Mouse (Mus musculus) cortical plate, adult 2 months (tissue): ENCODE data around the gene Slc27a1. TPM values are rescaled to one million over a fixed set of nuclear protein-coding genes. Genes with fewer than 3 reads are reported as not detected.
A peak's percentile ranks its signal among the peaks of the same experiment; 100 is the strongest.

Experiments
- H3K27ac ChIP-seq: fragments of 200-500 bp; 2 replicates; pipeline ENCODE4 v1.5.1; 2012; ENCODE audit warnings: low read length, control low read depth, inconsistent platforms; ENCODE audit not compliant: insufficient read depth
- H3K4me1 ChIP-seq: fragments of 200-500 bp; 2 replicates; pipeline ENCODE4 v1.6.1; 2011; ENCODE audit warnings: low read length; ENCODE audit not compliant: control insufficient read depth, insufficient read depth
- H3K4me3 ChIP-seq: fragments of 200-500 bp; 2 replicates; pipeline ENCODE4 v1.5.1; 2011; ENCODE audit warnings: mild to moderate bottlenecking, low read length, control low read depth; ENCODE audit not compliant: insufficient read depth
- CTCF ChIP-seq: fragments of 200-500 bp; IDR thresholded peaks from 2 replicates; pipeline ENCODE4 v1.5.1; 2011; ENCODE audit warnings: mild to moderate bottlenecking, control low read depth, low read length; ENCODE audit not compliant: insufficient read depth; ENCODE audit errors: extremely low read depth
- POLR2A ChIP-seq: fragments of 200-500 bp; IDR thresholded peaks from 2 replicates; pipeline ENCODE4 v1.6.1; 2011; ENCODE audit warnings: mild to moderate bottlenecking, low read length, control low read depth; ENCODE audit not compliant: insufficient read depth; ENCODE audit errors: extremely low read depth
- polyA plus RNA-seq: library from polyadenylated mRNA; depleted of rRNA; stranded (reverse); fragments of >200 nt; gene quantifications from 2 replicates; pipeline ENCODE4 v1.2.3, GENCODE M21; 2012; rRNA removed

Slc27a1 gene
- polyA plus RNA-seq, 1 experiment, result 146 TPM

DNA sequence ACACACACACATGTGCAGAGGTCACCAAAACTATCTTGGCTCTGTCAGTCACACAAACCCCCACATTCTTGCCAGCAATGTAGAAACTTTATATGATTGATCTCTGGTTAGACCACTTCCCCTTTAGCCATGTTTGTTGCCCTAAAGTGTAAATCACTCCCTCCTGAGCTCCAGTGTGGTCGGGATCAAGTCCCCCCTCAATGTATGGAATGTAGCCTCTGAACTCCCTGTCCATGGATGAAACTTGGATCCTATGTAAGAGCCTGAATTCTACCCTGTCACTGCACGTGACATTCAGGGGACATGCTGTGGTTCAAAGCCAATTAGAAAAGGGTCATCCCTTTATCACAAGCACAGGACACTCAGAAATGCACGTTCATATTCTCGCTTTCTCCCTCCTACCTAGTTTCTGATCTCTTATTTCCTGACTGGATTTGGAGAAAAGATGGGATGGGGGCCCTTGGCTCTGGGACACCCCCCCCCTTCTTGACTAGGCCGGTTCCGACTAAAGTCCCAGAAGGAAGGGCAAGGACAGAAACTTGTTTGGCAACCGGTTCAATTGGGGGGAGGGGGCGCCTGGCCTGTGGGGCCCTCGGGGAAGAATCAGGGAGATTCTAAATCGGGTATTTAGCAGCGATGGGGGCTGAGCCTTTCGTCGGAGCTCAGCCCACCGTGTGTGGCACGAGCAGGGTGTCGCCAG is 59.9 kb downstream of the Slc27a1 start:
- TF ChIP-seq CTCF (no peak), POLR2A (no peak)
- Histone ChIP-seq H3K4me3 (peak overlapping the region; percentile 15), H3K27ac (no peak overlapping the region), H3K4me1 (no peaks in the 10 kb centered on the region)

DNA sequence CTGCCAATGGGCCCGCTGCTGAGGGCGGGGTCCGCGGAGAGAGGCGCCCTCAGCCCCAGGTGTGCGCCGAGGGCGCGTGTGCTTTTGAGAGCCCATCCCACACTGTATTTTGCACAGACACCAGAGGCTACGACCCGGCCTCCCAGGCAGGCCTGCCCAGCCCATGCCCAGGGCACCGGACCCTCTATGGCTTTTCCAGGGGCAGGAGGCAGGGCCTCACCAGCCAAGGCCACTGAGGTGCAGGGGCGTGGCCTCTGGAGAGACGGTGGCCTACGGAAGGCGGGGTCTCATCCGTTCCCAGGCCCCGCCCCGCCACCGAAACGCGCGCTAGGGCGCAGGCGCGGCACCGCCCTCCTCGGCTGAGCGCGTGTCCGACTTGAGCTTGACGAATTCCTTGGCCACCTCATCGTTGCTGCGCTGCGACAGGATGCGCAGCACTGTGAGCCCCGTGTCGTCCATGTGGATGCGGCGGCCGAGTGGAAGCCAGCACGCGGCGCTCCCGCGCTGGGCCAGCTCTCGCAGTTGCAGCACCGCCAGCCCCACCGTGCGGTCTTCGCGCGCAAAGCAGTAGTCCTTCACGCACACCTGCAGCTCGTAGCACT is 60.5 kb downstream of the Slc27a1 start:
- Histone ChIP-seq H3K4me3 (peak overlapping the region; percentile 15), H3K27ac (0 out of 2 replicates have a peak overlapping the region, but pooled peaks have one; percentile 11), H3K4me1 (no peaks in the 10 kb centered on the region)
- TF ChIP-seq CTCF (no peak; the same call in 1 of the 2 replicates), POLR2A (no peak)

DNA sequence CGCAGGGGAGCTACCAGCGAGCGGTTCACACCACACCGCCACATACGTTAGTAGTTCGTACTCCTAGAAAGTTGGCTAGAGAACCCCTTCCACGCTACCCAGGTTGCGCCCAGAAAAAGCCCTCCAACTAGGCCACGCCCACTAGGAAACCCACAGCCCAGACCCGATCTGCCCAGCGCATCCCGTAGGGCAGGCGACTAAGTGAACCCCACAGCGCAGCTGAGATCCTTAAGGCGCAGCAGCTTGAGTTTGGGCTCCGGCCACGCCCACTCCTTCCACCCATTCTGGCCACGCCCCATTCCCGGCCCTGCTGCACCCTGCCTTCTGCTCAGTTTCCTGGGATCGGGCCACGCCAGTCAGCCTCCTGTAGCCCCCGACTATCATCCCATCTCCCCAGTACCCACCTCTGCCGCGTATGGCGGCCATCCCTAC is 61.1 kb downstream of the Slc27a1 start:
- TF ChIP-seq CTCF (no peak), POLR2A (no peak)
- H3K27ac ChIP-seq, result no peak overlapping the region
- H3K4me1 ChIP-seq, result no peaks in the 10 kb centered on the region
- H3K4me3 ChIP-seq, result no peak overlapping the region; the same call in 1 of the 2 replicates

DNA sequence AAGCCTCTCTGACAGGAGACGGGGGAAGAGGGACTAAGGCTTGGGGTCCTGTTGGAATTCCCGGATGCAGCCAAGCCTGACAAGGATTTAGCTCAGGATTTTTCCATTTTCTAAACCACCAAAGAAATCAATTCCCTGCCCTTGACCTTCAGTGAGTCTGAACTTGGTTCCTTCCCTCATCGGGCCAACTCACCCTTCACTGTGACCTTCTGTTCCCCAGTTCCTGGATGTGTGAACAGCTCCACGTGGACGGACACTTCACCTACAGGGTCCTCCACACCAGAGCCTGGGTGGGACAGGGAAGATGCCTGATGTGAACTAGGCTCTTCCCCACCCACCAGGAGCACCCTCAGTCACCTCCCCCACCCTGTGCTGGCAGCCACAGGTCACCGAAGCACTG is 62.1 kb downstream of the Slc27a1 start:
- Histone ChIP-seq H3K27ac (no peak overlapping the region), H3K4me3 (no peak overlapping the region), H3K4me1 (no peaks in the 10 kb centered on the region)
- TF ChIP-seq CTCF (no peak), POLR2A (no peak)

DNA sequence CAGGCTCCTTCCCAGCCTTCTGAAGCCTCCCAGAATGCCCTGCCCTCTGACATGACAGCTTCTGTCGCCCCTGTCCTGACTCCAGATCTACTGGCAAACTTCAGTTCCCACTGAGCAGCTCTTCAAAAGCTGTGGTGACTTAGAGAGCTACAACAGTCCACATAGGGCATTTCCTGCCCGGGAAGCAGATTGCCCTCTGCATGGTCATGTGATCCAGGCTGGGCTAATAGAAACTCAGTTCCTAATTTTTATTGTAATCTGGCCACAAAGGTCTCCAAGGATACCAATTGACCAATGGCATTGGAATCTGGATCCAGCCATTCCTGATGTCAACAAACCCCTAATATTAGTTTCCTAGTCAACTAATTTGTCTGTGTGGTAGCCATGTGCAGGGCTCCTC is 63.2 kb downstream of the Slc27a1 start:
- no peak overlapping the region for H3K4me3 ChIP-seq
- no peak overlapping the region for H3K27ac ChIP-seq
- no peak for TF ChIP-seq POLR2A
- no peak for TF ChIP-seq CTCF
- H3K4me1 ChIP-seq, result no peaks in the 10 kb centered on the region

DNA sequence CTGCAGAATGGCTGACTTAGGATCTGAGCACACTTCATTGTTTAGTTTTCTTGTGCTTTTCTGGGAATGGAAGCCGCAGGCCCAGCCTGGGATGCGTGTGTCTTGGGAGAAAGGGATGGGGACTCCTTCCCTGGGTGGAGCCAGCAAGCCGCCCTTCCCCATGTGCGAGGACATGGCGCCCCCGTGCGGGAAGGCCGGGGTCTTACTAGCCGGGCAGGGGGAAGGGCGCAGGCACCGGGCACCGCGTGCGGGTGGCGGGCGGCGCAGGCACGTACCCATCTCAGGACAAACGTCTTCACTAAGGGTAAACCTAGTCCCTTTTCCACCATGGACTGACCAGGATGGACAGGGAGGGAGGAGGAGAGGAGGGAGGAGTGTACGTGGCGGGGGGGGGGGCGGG is 64.5 kb downstream of the Slc27a1 start:
- Histone ChIP-seq H3K4me1 (no peaks in the 10 kb centered on the region), H3K27ac (no peak overlapping the region), H3K4me3 (no peak overlapping the region)
- no peak for TF ChIP-seq POLR2A
- 0 out of 2 replicates have a peak, but pooled peaks have one; percentile 3 for TF ChIP-seq CTCF

DNA sequence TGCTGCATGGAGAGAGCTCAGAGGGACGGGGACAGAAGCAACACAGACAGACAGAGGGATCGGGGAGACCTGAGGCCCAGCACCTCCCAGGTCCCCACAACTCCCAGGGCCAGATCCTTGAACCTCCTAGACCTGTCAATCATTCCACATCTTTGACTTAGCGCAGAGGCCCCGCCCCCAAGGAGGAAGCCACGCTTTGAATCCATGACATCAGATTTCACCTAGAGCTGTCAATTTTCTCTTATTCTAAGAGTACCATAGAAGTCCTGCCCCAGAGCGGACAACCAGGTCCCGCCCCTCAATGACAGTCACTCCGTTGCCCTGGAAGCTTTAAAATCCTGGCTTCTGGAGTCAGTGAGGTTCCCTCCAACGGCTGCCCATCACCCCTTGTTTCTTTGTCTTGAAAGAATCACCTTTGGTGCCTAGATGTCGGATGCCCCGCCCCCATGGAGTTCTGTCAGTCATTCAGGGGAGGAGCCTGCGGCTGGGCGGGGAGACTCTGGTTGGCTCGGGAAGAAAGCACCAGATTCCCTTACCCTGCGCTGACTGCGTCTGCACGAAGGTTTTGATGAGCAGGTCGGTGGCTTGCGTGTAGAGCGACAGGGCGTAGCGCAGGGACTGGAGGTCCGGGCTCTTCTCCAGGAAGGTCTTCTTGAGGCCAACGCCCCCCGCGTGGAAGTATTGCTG is 65.4 kb downstream of the Slc27a1 start:
- no peak for TF ChIP-seq POLR2A
- TF ChIP-seq CTCF, result no peak
- H3K4me1 ChIP-seq, result no peaks in the 10 kb centered on the region
- H3K27ac ChIP-seq, result no peak overlapping the region
- H3K4me3 ChIP-seq, result no peak overlapping the region

Other genes with a start within 250 kb of the Slc27a1 start
- gene Use1, start 202.0 kb upstream of the Slc27a1 start, polyA plus RNA-seq, result 181 and 187 TPM in 2 replicates
- 13.5 and 13.6 TPM in 2 replicates for gene Ocel1, start 197.6 kb upstream of the Slc27a1 start, polyA plus RNA-seq
- gene Nr2f6, start 186.9 kb upstream of the Slc27a1 start, polyA plus RNA-seq, result 38.9 and 40.8 TPM in 2 replicates
- 9.0 and 10.9 TPM in 2 replicates for gene Ushbp1, start 173.1 kb upstream of the Slc27a1 start, polyA plus RNA-seq
- 132 and 137 TPM in 2 replicates for gene Babam1, start 172.0 kb upstream of the Slc27a1 start, polyA plus RNA-seq
- 0.45 and 0.96 TPM in 2 replicates for gene Ankle1, start 162.9 kb upstream of the Slc27a1 start, polyA plus RNA-seq
- 475 and 506 TPM in 2 replicates for gene Abhd8, start 105.2 kb upstream of the Slc27a1 start, polyA plus RNA-seq
- gene Mrpl34, start 103.9 kb upstream of the Slc27a1 start, polyA plus RNA-seq, result 47.8 and 50.0 TPM in 2 replicates
- gene Dda1, start 99.7 kb upstream of the Slc27a1 start, polyA plus RNA-seq, result 115 and 126 TPM in 2 replicates
- 69.2 and 75.1 TPM in 2 replicates for gene Ano8, start 82.9 kb upstream of the Slc27a1 start, polyA plus RNA-seq
- 35.0 and 37.4 TPM in 2 replicates for gene Gtpbp3, start 80.8 kb upstream of the Slc27a1 start, polyA plus RNA-seq
- 11.0 and 11.9 TPM in 2 replicates for gene Plvap, start 57.1 kb upstream of the Slc27a1 start, polyA plus RNA-seq
- not detected in 2 replicates for gene Ccdc194, start 43.2 kb upstream of the Slc27a1 start, polyA plus RNA-seq
- 20.0 and 20.5 TPM in 2 replicates for gene Bst2, start 31.4 kb upstream of the Slc27a1 start, polyA plus RNA-seq
- 95.4 and 100 TPM in 2 replicates for gene Mvb12a, start 26.0 kb upstream of the Slc27a1 start, polyA plus RNA-seq
- 0.19 and 0.30 TPM in 2 replicates for gene Tmem221, start 10.0 kb upstream of the Slc27a1 start, polyA plus RNA-seq
- 0.04 and 0.08 TPM in 2 replicates for gene Nxnl1, start 2.3 kb upstream of the Slc27a1 start, polyA plus RNA-seq
- 34.3 and 35.4 TPM in 2 replicates for gene Pgls, start 23.3 kb downstream of the Slc27a1 start, polyA plus RNA-seq
- 2.8 and 3.4 TPM in 2 replicates for gene Fam129c, start 28.8 kb downstream of the Slc27a1 start, polyA plus RNA-seq
- 100 and 104 TPM in 2 replicates for gene Colgalt1, start 42.1 kb downstream of the Slc27a1 start, polyA plus RNA-seq
- gene Unc13a, start 102.9 kb downstream of the Slc27a1 start, polyA plus RNA-seq, result 199 and 221 TPM in 2 replicates
- gene Jak3, start 107.4 kb downstream of the Slc27a1 start, polyA plus RNA-seq, result 6.0 and 6.1 TPM in 2 replicates
- gene Insl3, start 120.3 kb downstream of the Slc27a1 start, polyA plus RNA-seq, result 1.4 and 1.6 TPM in 2 replicates
- 0.74 and 0.86 TPM in 2 replicates for gene B3gnt3, start 132.9 kb downstream of the Slc27a1 start, polyA plus RNA-seq
- gene Fcho1, start 156.8 kb downstream of the Slc27a1 start, polyA plus RNA-seq, result 218 and 247 TPM in 2 replicates